In genomic region chr12:86716962-86717361, GRCm38 (mm10) we compare ENCODE assay signal across 25 mouse cellular contexts. TPM values are rescaled to one million over a fixed set of nuclear protein-coding genes. Genes with fewer than 3 reads are reported as not detected.
DNase-seq lines count a peak whose midpoint lies in the region; ATAC-seq lines count a peak whose summit lies in the region.
"Had no signal": no experiment of that assay in that cellular context is flagged by ENCODE, and none has a peak within 500 bp of the region (broad histone marks: within the 10 kb centered on the region; RNA-seq: fewer than 3 reads in every experiment).

No protein-coding gene starts in this region.

- 69% methylated on average over 11 of the region's 11 CpGs for WGBS in lung, embryonic 16.5 days

- H3K4me3 ChIP-seq in lung, embryonic 16.5 days (ENCODE audit: low read length): no peak overlapping the region
- H3K4me3 ChIP-seq: embryonic facial prominence, embryonic 13.5 days; embryonic facial prominence, embryonic 15.5 days; erythroblast, embryonic 14.5 days; forebrain, embryonic 10.5 days; forebrain, embryonic 12.5 days had no signal

- 0 out of 2 replicates have a peak, but pooled peaks cover 2% of the 10 kb centered on the region for H3K36me3 ChIP-seq in lung, embryonic 16.5 days (ENCODE audit: control insufficient read depth, insufficient read depth, low read length)
- H3K36me3 ChIP-seq: embryonic facial prominence, embryonic 15.5 days had no signal

- no peak for DNase-seq in lung, postnatal 4 days
- DNase-seq in lung, postnatal 10 days: peak; percentile 25
- no peak for DNase-seq in lung, postnatal 25 days (ENCODE audit: low spot score)
- peak; percentile 16 for DNase-seq in lung, postnatal 36 days
- DNase-seq in natural killer cell, adult 2 months (ENCODE audit: low spot score in 2 of 2): no peak
- DNase-seq: adrenal gland, adult 2 months; adrenal gland, postnatal 10 days; adrenal gland, postnatal 25 days; cerebellum, adult 11 months; cerebellum, adult 18-20 months; cerebellum, adult 8-10 months; cerebellum, adult 9-11 months; cerebellum, postnatal 14 days; cerebellum, postnatal 36 days; embryo, embryonic 11 days had no signal

- peak; percentile 57 for ATAC-seq in lung, embryonic 16.5 days (ENCODE audit: low read depth)
- ATAC-seq: forebrain, embryonic 14.5 days had no signal

- no peaks in the 10 kb centered on the region for H3K9me3 ChIP-seq in lung, embryonic 16.5 days (ENCODE audit: control insufficient read depth, low read length)
- H3K9me3 ChIP-seq: embryonic facial prominence, embryonic 13.5 days; embryonic facial prominence, embryonic 15.5 days; forebrain, embryonic 10.5 days; forebrain, embryonic 12.5 days had no signal

- no peak overlapping the region for H3K9ac ChIP-seq in lung, embryonic 16.5 days (ENCODE audit: low read length)
- H3K9ac ChIP-seq: embryonic facial prominence, embryonic 13.5 days; embryonic facial prominence, embryonic 15.5 days; forebrain, embryonic 12.5 days had no signal

- H3K4me1 ChIP-seq in lung, embryonic 16.5 days (replicated peaks; ENCODE audit: control insufficient read depth, insufficient read depth, low read length): peaks cover 12% of the 10 kb centered on the region; the same call in 1 of the 2 replicates
- H3K4me1 ChIP-seq: forebrain, embryonic 10.5 days; forebrain, embryonic 12.5 days had no signal

- no peaks in the 10 kb centered on the region for H3K27me3 ChIP-seq in lung, embryonic 16.5 days (ENCODE audit: control insufficient read depth, insufficient read depth, low read depth, low read length)
- H3K27me3 ChIP-seq: embryonic facial prominence, embryonic 13.5 days; embryonic facial prominence, embryonic 15.5 days; forebrain, embryonic 12.5 days had no signal

- no peak overlapping the region for H3K27ac ChIP-seq in lung, embryonic 16.5 days (ENCODE audit: low read length)
- H3K27ac ChIP-seq: embryonic facial prominence, embryonic 13.5 days; embryonic facial prominence, embryonic 15.5 days; forebrain, embryonic 10.5 days; forebrain, embryonic 12.5 days had no signal

- no peak overlapping the region for H3K4me2 ChIP-seq in lung, embryonic 16.5 days (ENCODE audit: low read depth, low read length)
- H3K4me2 ChIP-seq: embryonic facial prominence, embryonic 13.5 days; embryonic facial prominence, embryonic 15.5 days; forebrain, embryonic 12.5 days had no signal

RNA-seq across cellular contexts. Expression of gene Angel1, which starts 9.3 kb away (rescaled TPM):
- polyA plus RNA-seq in lung, embryonic 16.5 days (2015; fragmentation: Nextera tagmentation; extraction: Ambion mirVana): 11.9 and 12.4 TPM in 2 replicates

RNA-seq across cellular contexts. Expression of gene Lrrc74a, which starts 17.2 kb away (rescaled TPM):
- polyA plus RNA-seq in lung, embryonic 16.5 days (2015; fragmentation: Nextera tagmentation; extraction: Ambion mirVana): not detected in 2 replicates
- polyA plus RNA-seq: adrenal gland, adult 2 months; brain, embryonic 14.5 days; C2C12; embryonic facial prominence, embryonic 11.5 days; embryonic facial prominence, embryonic 13.5 days; embryonic facial prominence, embryonic 15.5 days; erythroblast, embryonic 14.5 days; forebrain, embryonic 10.5 days; forebrain, embryonic 12.5 days; forebrain, embryonic 14.5 days had no signal

RNA-seq across cellular contexts. Expression of gene Vash1, which starts 38.5 kb away (rescaled TPM):
- polyA plus RNA-seq in lung, embryonic 16.5 days (2015; fragmentation: Nextera tagmentation; extraction: Ambion mirVana): 9.7 and 10.0 TPM in 2 replicates
- polyA plus RNA-seq: erythroblast, embryonic 14.5 days had no signal

Comparison
In these comparisons a context has a peak if more than half of its experiments do, and no peak if none do; other contexts are left out.
1. DNase-seq: peak in lung, postnatal 10 days (single experiment) and lung, postnatal 36 days (single experiment); none in lung, postnatal 4 days (0 of 2), lung, postnatal 25 days (single experiment) and natural killer cell, adult 2 months (0 of 2).